8 mouse cellular contexts compared by ENCODE assay signal in genomic region chr7:49778114-49778901, GRCm38 (mm10). TPM values are rescaled to one million over a fixed set of nuclear protein-coding genes. Genes with fewer than 3 reads are reported as not detected.
A peak's percentile ranks its signal among the peaks of the same experiment; 100 is the strongest.
DNase-seq lines count a peak whose midpoint lies in the region; ATAC-seq and TF ChIP-seq lines count a peak whose summit lies in the region.

TSS of gene Prmt3 (plus strand) at chr7:49778346.

- H3ac ChIP-seq in myocyte (ENCODE audit: control insufficient read depth, insufficient read length) = peak within 1 kb of the TSS; percentile 97

- peak within 1 kb of the TSS; percentile 56 for H3K27ac ChIP-seq in bone marrow macrophage, adult 2 months (ENCODE audit: insufficient read depth, low read depth, low read length)
- no peak within 1 kb of the TSS for H3K27ac ChIP-seq in embryonic fibroblast, embryonic 13.5 days (ENCODE audit: insufficient read depth, low read length)
- peak within 1 kb of the TSS; percentile 57 for H3K27ac ChIP-seq in heart, embryonic 11.5 days (ENCODE audit: low read depth, low read length)
- H3K27ac ChIP-seq in kidney, embryonic 16.5 days (ENCODE audit: low read length) = peak within 1 kb of the TSS; percentile 67
- no peak within 1 kb of the TSS for H3K27ac ChIP-seq in liver, adult 2 months (replicated peaks; ENCODE audit: insufficient read depth, low read depth, low read length)

- peak within 1 kb of the TSS; percentile 76 for H3K4me3 ChIP-seq in bone marrow macrophage, adult 2 months (ENCODE audit: insufficient read depth, low read length)
- H3K4me3 ChIP-seq in embryonic fibroblast, embryonic 13.5 days (ENCODE audit: insufficient read depth, low read length) = peak within 1 kb of the TSS; percentile 35
- peak within 1 kb of the TSS; percentile 82 for H3K4me3 ChIP-seq in heart, embryonic 11.5 days (ENCODE audit: low read depth, low read length)
- peak within 1 kb of the TSS; percentile 75 for H3K4me3 ChIP-seq in kidney, embryonic 16.5 days (ENCODE audit: low read length)
- peak within 1 kb of the TSS; percentile 91 for H3K4me3 ChIP-seq in liver, adult 2 months (ENCODE audit: insufficient read depth, low read depth, low read length)
- peak within 1 kb of the TSS; percentile 10 for H3K4me3 ChIP-seq in myocyte

- H3K4me1 ChIP-seq in bone marrow macrophage, adult 2 months (ENCODE audit: control insufficient read depth, insufficient read depth, low read length) = peaks cover 26% of the 10 kb centered on the region
- peaks cover 9% of the 10 kb centered on the region for H3K4me1 ChIP-seq in embryonic fibroblast, embryonic 13.5 days (ENCODE audit: control insufficient read depth, insufficient read depth, low read length)
- H3K4me1 ChIP-seq in heart, embryonic 11.5 days (ENCODE audit: control insufficient read depth, insufficient read depth, low read length) = peaks cover 13% of the 10 kb centered on the region
- peaks cover 10% of the 10 kb centered on the region for H3K4me1 ChIP-seq in kidney, embryonic 16.5 days (ENCODE audit: insufficient read depth, low read length)
- H3K4me1 ChIP-seq in liver, adult 2 months (ENCODE audit: control insufficient read depth, insufficient read depth, low read length) = peaks cover 2% of the 10 kb centered on the region; the same call in 1 of the 2 replicates

- peaks cover 11% of the 10 kb centered on the region for H3K36me3 ChIP-seq in heart, embryonic 11.5 days (ENCODE audit: control insufficient read depth, insufficient read depth, low read length)
- peaks cover 18% of the 10 kb centered on the region for H3K36me3 ChIP-seq in kidney, embryonic 16.5 days (ENCODE audit: insufficient read depth, low read length)
- H3K36me3 ChIP-seq in liver, adult 2 months (ENCODE audit: control insufficient read depth, insufficient read depth, low read length) = peaks cover 24% of the 10 kb centered on the region
- H3K36me3 ChIP-seq in myocyte (ENCODE audit: control insufficient read depth, insufficient read depth) = peaks cover 4% of the 10 kb centered on the region
- H3K36me3 ChIP-seq in splenic B cell, adult 2 months (ENCODE audit: control insufficient read depth, insufficient read depth, low read length, poor library complexity, severe bottlenecking) = peaks cover 2% of the 10 kb centered on the region

- TF ChIP-seq POLR2A in bone marrow macrophage, adult 2 months (IDR thresholded peaks at IDR 0.05; ENCODE audit: borderline replicate concordance, low read depth, low read length) = no peak
- peak; percentile 55 for TF ChIP-seq POLR2A in embryonic fibroblast, embryonic 13.5 days (IDR thresholded peaks at IDR 0.05; ENCODE audit: low read depth, low read length)
- 0 out of 2 replicates have a peak, but pooled peaks have one; percentile 21 for TF ChIP-seq POLR2A in liver, adult 2 months (IDR thresholded peaks at IDR 0.05; ENCODE audit: extremely low read depth, insufficient read depth, low read length)
- peak; percentile 72 for TF ChIP-seq POLR2A in myocyte (IDR thresholded peaks at IDR 0.05; ENCODE audit: insufficient read length, low read depth)

- no peaks in the 10 kb centered on the region for H3K27me3 ChIP-seq in heart, embryonic 11.5 days (ENCODE audit: control insufficient read depth, insufficient read depth, low read length)
- H3K27me3 ChIP-seq in kidney, embryonic 16.5 days (ENCODE audit: insufficient read depth, low read length) = no peaks in the 10 kb centered on the region
- no peaks in the 10 kb centered on the region for H3K27me3 ChIP-seq in liver, adult 2 months (ENCODE audit: control insufficient read depth, insufficient read depth, low read length)
- no peaks in the 10 kb centered on the region for H3K27me3 ChIP-seq in myocyte (ENCODE audit: control insufficient read depth, insufficient read depth, insufficient read length)
- no peaks in the 10 kb centered on the region for H3K27me3 ChIP-seq in splenic B cell, adult 2 months (ENCODE audit: control insufficient read depth, insufficient read depth, low read length, poor library complexity, severe bottlenecking)

- ATAC-seq in heart, embryonic 11.5 days (replicated peaks; ENCODE audit: insufficient number of reproducible peaks, low FRiP score, low TSS enrichment) = peak; percentile 95
- peak; percentile 97 for ATAC-seq in kidney, embryonic 16.5 days (ENCODE audit: low FRiP score, low TSS enrichment)

- H3K79me2 ChIP-seq in liver, adult 2 months (ENCODE audit: control insufficient read depth, insufficient read depth, low read length) = no peaks in the 10 kb centered on the region
- peaks cover 6% of the 10 kb centered on the region for H3K79me2 ChIP-seq in myocyte (ENCODE audit: control insufficient read depth, insufficient read depth)

- peak within 1 kb of the TSS; percentile 86 for H3K4me2 ChIP-seq in heart, embryonic 11.5 days
- H3K4me2 ChIP-seq in kidney, embryonic 16.5 days (replicated peaks; ENCODE audit: low read depth, low read length) = peak within 1 kb of the TSS; percentile 85
- peak within 1 kb of the TSS; percentile 63 for H3K4me2 ChIP-seq in myocyte (ENCODE audit: low read depth)

- under 1% methylated on average over 83 of the region's 92 CpGs for WGBS in heart, embryonic 11.5 days (ENCODE audit: insufficient replicate concordance)
- WGBS in kidney, embryonic 16.5 days = under 1% methylated on average over 83 of the region's 92 CpGs
- under 1% methylated on average over 92 of the region's 92 CpGs for WGBS in liver, adult 2 months

- DNase-seq in A20 (ENCODE audit: low read depth, low spot score) = peak; percentile 97
- peak; percentile 73 for DNase-seq in liver, adult 2 months (ENCODE audit: extremely low read depth, low read depth, low spot score)
- peak; percentile 99 for DNase-seq in splenic B cell, adult 2 months (ENCODE audit: low read depth, low spot score)

- peak within 1 kb of the TSS; percentile 83 for H3K9ac ChIP-seq in heart, embryonic 11.5 days (ENCODE audit: low read depth, low read length)
- H3K9ac ChIP-seq in kidney, embryonic 16.5 days (replicated peaks; ENCODE audit: low read length) = peak within 1 kb of the TSS; percentile 85
- peak within 1 kb of the TSS; percentile 87 for H3K9ac ChIP-seq in liver, adult 2 months (ENCODE audit: low read depth, low read length)

- peak; percentile 84 for TF ChIP-seq CTCF in bone marrow macrophage, adult 2 months (IDR thresholded peaks at IDR 0.05; ENCODE audit: low read depth, low read length)
- peak; percentile 92 for TF ChIP-seq CTCF in embryonic fibroblast, embryonic 13.5 days (IDR thresholded peaks at IDR 0.05; ENCODE audit: borderline replicate concordance, insufficient read depth, low read length)
- TF ChIP-seq CTCF in liver, adult 2 months (IDR thresholded peaks at IDR 0.05; ENCODE audit: low read depth, low read length) = peak; percentile 94

- H3K9me3 ChIP-seq in heart, embryonic 11.5 days (replicated peaks; ENCODE audit: control insufficient read depth, low read length) = no peaks in the 10 kb centered on the region
- no peaks in the 10 kb centered on the region for H3K9me3 ChIP-seq in kidney, embryonic 16.5 days (ENCODE audit: low read length)

TF ChIP-seq in myocyte, 11 proteins besides CTCF, POLR2A, EP300 and RAD21:
- TF ChIP-seq TCF3 (IDR thresholded peaks at IDR 0.05; ENCODE audit: insufficient read length, low read depth) = no peak
- no peak for TF ChIP-seq POLR2AphosphoS2 (IDR thresholded peaks at IDR 0.05; ENCODE audit: insufficient read length, low read depth)
- no peak for TF ChIP-seq SRF (IDR thresholded peaks at IDR 0.05; ENCODE audit: control insufficient read depth, insufficient read length, low read depth)
- TF ChIP-seq MAX (IDR thresholded peaks at IDR 0.05; ENCODE audit: low read depth) = peak; percentile 65
- peak in 1 of 3 experiments; percentile 39 for TF ChIP-seq MYOG (IDR thresholded peaks at IDR 0.05; ENCODE audit: control insufficient read depth in 1 of 3, insufficient read depth in 1 of 3, insufficient read length in 2 of 3, low read depth in 2 of 3)
- TF ChIP-seq MYOD1 (IDR thresholded peaks at IDR 0.05; ENCODE audit: control insufficient read depth in 1 of 3, insufficient read length in 2 of 3, low read depth in 2 of 3) = peak in 1 of 3 experiments; percentile 6
- peak; percentile 89 for TF ChIP-seq USF1 (IDR thresholded peaks at IDR 0.05; ENCODE audit: low read depth)
- no peak for TF ChIP-seq TCF12 (IDR thresholded peaks at IDR 0.05; ENCODE audit: insufficient read depth, poor library complexity, severe bottlenecking)
- no peak for TF ChIP-seq E2F4 (IDR thresholded peaks at IDR 0.05; ENCODE audit: insufficient read depth)
- TF ChIP-seq REST (IDR thresholded peaks at IDR 0.05; ENCODE audit: insufficient read depth, insufficient read length) = no peak
- TF ChIP-seq CEBPB (IDR thresholded peaks at IDR 0.05; ENCODE audit: insufficient read depth, poor library complexity, severe bottlenecking) = peak; percentile 98

RNA-seq across cellular contexts. Expression of gene Prmt3, which starts in this region (rescaled TPM):
- polyA plus RNA-seq in bone marrow macrophage, adult 2 months (2012; ENCODE audit: insufficient read depth, insufficient read length, missing spikeins) = 9.2 and 12.0 TPM in 2 replicates
- polyA plus RNA-seq in embryonic fibroblast, embryonic 13.5 days (2011; ENCODE audit: insufficient read length, low read depth, missing spikeins) = 39.2 and 42.5 TPM in 2 replicates
- 51.6 and 51.9 TPM in 2 replicates for polyA plus RNA-seq in heart, embryonic 11.5 days (2014; fragmentation: Nextera tagmentation; extraction: Ambion mirVana)
- 62.8 and 64.0 TPM in 2 replicates for polyA plus RNA-seq in kidney, embryonic 16.5 days (2015; fragmentation: Nextera tagmentation; extraction: Ambion mirVana)
- total RNA-seq in liver, adult 2 months (2014; rRNA removed) = 10.5 and 13.6 TPM in 2 replicates
- 5.0 and 6.7 TPM in 2 replicates for polyA plus RNA-seq in liver, adult 2 months (2012; rRNA removed)
- 20.3 TPM for polyA plus RNA-seq in myocyte (2012; fragmentation: generic; extraction: Trizol)

Comparison
In these comparisons a context has a peak if more than half of its experiments do, and no peak if none do; other contexts are left out.
1. H3K27ac ChIP-seq: peak in bone marrow macrophage, adult 2 months (single experiment), heart, embryonic 11.5 days (single experiment) and kidney, embryonic 16.5 days (single experiment); none in embryonic fibroblast, embryonic 13.5 days (single experiment) and liver, adult 2 months (single experiment).
2. H3K4me3 ChIP-seq: peak in every context shown above with its lines; median percentile 91 in liver, adult 2 months; 82 in heart, embryonic 11.5 days; 76 in bone marrow macrophage, adult 2 months; 75 in kidney, embryonic 16.5 days; 35 in embryonic fibroblast, embryonic 13.5 days; 10 in myocyte.
3. Peak in every context shown above with its lines, with median percentiles within 50 percentile points of each other: DNase-seq, CTCF ChIP-seq, H3K4me2 ChIP-seq and H3K9ac ChIP-seq.